Mouse (Mus musculus) embryonic fibroblast, embryonic 13.5 days (primary cell): ENCODE measurements around the gene Camsap3.

Experiments used
- CTCF ChIP-seq: IDR thresholded peaks from 2 replicates; pipeline ENCODE4 v1.5.1; 2011; ENCODE audit warnings: mild to moderate bottlenecking, control low read depth, low read length, moderate library complexity, borderline replicate concordance; ENCODE audit not compliant: insufficient read depth
- POLR2A ChIP-seq: IDR thresholded peaks from 2 replicates; pipeline ENCODE4 v1.6.1; 2011; ENCODE audit warnings: low read depth, mild to moderate bottlenecking, control low read depth, low read length, moderate library complexity

DNA sequence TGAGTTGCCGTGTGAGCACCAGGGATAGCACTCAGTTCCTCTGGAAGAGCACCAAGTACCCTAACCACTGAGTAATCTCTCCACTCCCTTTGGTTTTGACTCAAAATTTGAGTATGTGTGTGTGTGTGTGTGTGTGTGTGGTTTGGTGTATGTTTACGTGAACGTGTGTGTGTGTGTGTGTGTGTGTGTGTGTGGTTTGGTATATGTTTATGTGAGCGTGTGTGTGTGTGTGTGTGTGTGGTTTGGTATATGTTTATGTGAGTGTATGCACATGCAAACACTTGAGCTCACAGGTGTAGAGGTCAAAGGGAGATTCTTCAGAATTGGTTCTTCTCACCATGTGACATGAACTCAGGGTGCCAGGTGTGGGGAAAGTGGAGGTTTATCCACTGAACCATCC lies 31.0 kb upstream of the Camsap3 start:
- no peak for TF ChIP-seq CTCF
- TF ChIP-seq POLR2A = 0 out of 2 replicates have a peak, but pooled peaks have one; percentile 24
